Mouse (Mus musculus): ENCODE measurements at regions not wholly inside any gene's neighbourhood (a gene's known extent, or its start where the extent isn't known, plus 50 kb on each side); places are given as distances from the start of the nearest gene placed in this dataset.

DNA sequence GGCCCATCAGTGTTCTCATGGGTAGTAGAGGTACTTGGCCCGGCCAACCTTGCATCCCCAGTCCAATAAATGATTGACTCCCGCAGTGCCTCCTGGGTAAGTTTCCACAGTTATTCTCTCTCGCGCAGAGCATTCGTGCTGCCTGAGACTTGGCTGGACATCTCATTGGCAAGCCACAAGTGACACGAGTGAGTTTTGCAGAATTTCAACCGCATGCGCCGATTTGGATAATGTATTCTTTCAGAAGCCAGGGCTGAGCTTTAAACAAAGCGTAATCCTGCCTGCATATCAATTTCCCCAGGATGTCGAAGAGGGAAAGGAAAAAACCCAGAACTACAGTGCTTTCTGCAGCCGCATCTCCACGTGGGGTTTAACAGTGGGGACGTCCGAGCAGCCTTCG is 112.6 kb downstream of the 3100002H09Rik start:
- TF ChIP-seq CTCF (IDR thresholded peaks at IDR 0.05) (no peak), EP300 (IDR thresholded peaks at IDR 0.05) (no peak)

Data from lung, postnatal 0 days (tissue).